Mouse (Mus musculus) liver, embryonic 14.5 days (tissue): Measurements from ENCODE around the gene Anks1b. TPM values are rescaled to one million over a fixed set of nuclear protein-coding genes. Genes with fewer than 3 reads are reported as not detected.

Experiments
- ATAC-seq: fragments of 200-750 bp; cut with Nextera tagmentation; 2 replicates; pipeline ENCODE4 v1.8.0; 2017; ENCODE audit warnings: moderate number of reproducible peaks, mild to moderate bottlenecking, moderate library complexity; ENCODE audit not compliant: insufficient read depth
- DNase-seq, 3 experiments: peaks; one replicate each; pipeline ENCODE4 v3.0.0-alpha.2; 2012 to 2013; ENCODE audit warnings: low read depth in 3 of 3, low spot score in 3 of 3
- H3K27ac ChIP-seq: fragments of 300-500 bp; sonication (generic); 2 replicates; pipeline ENCODE4 v1.5.1; 2014; ENCODE audit warnings: moderate library complexity, mild to moderate bottlenecking, control low read depth, inconsistent platforms
- H3K27me3 ChIP-seq: fragments of 300-500 bp; sonication (generic); 2 replicates; pipeline ENCODE4 v1.6.1; 2014; ENCODE audit warnings: mild to moderate bottlenecking, low read length, moderate library complexity; ENCODE audit not compliant: control insufficient read depth, insufficient read depth
- H3K36me3 ChIP-seq: fragments of 300-500 bp; sonication (generic); replicated peaks from 2 replicates; pipeline ENCODE4 v1.6.1; 2014; ENCODE audit warnings: low read depth; ENCODE audit not compliant: control insufficient read depth, insufficient read depth
- H3K4me1 ChIP-seq, 2 experiments: fragments of 200-500 bp in 1 of 2; fragments of 300-500 bp in 1 of 2; sonication (generic) in 1 of 2; replicated peaks; 2 replicates each; pipeline ENCODE4 v1.6.1; 2012 to 2014; ENCODE audit warnings: antibody characterized with exemption in 1 of 2, inconsistent platforms in 1 of 2, low read length in 1 of 2; ENCODE audit not compliant: control insufficient read depth in 2 of 2, insufficient read depth in 2 of 2
- H3K4me2 ChIP-seq: fragments of 300-500 bp; sonication (generic); 2 replicates; pipeline ENCODE4 v1.6.1; 2014; ENCODE audit warnings: low read depth, mild to moderate bottlenecking, control low read depth, moderate library complexity
- H3K4me3 ChIP-seq, 2 experiments: fragments of 200-500 bp in 1 of 2; fragments of 300-500 bp in 1 of 2; sonication (generic) in 1 of 2; 2 replicates each; pipeline ENCODE4 v1.5.1; 2012 to 2014; ENCODE audit warnings: low read depth in 2 of 2, low read length in 2 of 2, mild to moderate bottlenecking in 2 of 2, control low read depth in 1 of 2, inconsistent platforms in 1 of 2, moderate library complexity in 1 of 2; ENCODE audit not compliant: insufficient read depth in 1 of 2
- H3K9ac ChIP-seq: fragments of 300-500 bp; sonication (generic); replicated peaks from 2 replicates; pipeline ENCODE4 v1.6.1; 2014; ENCODE audit warnings: mild to moderate bottlenecking, control low read depth, moderate library complexity
- H3K9me3 ChIP-seq: fragments of 300-500 bp; sonication (generic); 2 replicates; pipeline ENCODE4 v1.6.1; 2016; ENCODE audit warnings: low read length, mixed read lengths; ENCODE audit not compliant: control insufficient read depth
- CTCF ChIP-seq: IDR thresholded peaks from 2 replicates; pipeline ENCODE4 v1.5.1; 2016; ENCODE audit warnings: antibody characterized with exemption, low read depth, control low read depth
- EP300 ChIP-seq: IDR thresholded peaks from 2 replicates; pipeline ENCODE4 v1.6.1; 2016; ENCODE audit warnings: antibody characterized with exemption, low read depth
- WGBS: fragments of 180-500 bp; shearing (Covaris S2); extraction: QIAGEN DNeasy Blood & Tissue Kit; methylation state at CpG from one replicate; pipeline ENCODE4 v1.1.7; 2014; ENCODE audit not compliant: insufficient replicate concordance; 5-methylcytosine and 5-hydroxymethylcytosine counted together
- polyA plus RNA-seq, 2 experiments: library from polyadenylated mRNA; depleted of rRNA in 1 of 2; stranded (reverse) in 1 of 2; unstranded in 1 of 2; fragments of >200 nt; fragmentation: Nextera tagmentation in 1 of 2; extraction: Ambion mirVana in 1 of 2; gene quantifications; 2 replicates each; pipeline versions ENCODE4 v1.2.1 to v1.2.3; 2012 to 2014

The Anks1b gene
- polyA plus RNA-seq, 2 experiments: not detected

DNA sequence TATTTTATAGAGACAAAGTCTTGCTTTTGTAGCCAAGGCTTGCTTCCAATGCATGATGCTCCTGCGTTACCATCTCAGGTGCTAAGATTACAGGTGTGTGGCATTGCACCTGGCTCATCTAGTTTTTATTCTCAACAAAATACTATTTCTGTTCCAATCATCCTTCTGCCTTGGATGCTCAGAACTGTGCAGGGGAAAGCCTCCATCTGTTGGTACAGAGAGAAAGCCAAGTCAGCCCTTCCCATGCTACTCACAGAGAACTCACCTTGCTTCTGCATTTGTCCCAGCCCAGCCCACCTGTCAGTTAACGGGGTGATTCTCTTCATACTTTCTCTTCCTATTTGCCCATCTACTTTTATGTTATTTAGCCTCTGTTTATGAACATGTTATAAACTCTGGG is 244.5 kb downstream of the Anks1b start:
- H3K27ac ChIP-seq: no peak overlapping the region
- H3K4me2 ChIP-seq: no peak overlapping the region
- no peaks in the 10 kb centered on the region for H3K9me3 ChIP-seq
- no peaks in the 10 kb centered on the region for H3K27me3 ChIP-seq
- no peaks in the 10 kb centered on the region for H3K36me3 ChIP-seq
- no peak overlapping the region for H3K9ac ChIP-seq
- DNase-seq (no peak), ATAC-seq (no peak)
- H3K4me1 ChIP-seq: no peaks in the 10 kb centered on the region
- TF ChIP-seq EP300 (no peak), CTCF (no peak)
- no peak overlapping the region for H3K4me3 ChIP-seq
- WGBS: 53% methylated on average over 2 of the region's 2 CpGs

DNA sequence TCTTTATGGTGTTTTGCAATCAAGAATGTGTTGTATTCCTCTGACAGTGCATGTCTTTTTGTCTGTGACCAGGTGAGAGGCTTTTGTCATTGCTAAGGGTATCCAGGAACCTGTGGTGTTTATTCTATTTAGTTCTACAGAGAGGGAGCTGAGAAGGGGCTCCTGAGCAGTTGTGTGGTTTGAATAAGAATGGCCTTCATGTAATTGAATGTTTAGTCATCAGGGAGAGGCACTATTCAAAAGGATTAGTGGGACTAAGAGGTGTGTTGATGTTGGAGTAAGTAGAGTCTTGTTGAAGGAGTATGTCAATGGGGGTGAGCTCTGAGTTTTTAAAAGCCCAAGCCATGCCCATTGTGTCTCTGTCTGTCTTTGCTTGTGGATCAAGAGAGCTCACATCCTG is 264.2 kb downstream of the Anks1b start:
- no peaks in the 10 kb centered on the region for H3K4me1 ChIP-seq
- no peak overlapping the region for H3K9ac ChIP-seq
- H3K4me3 ChIP-seq: no peak overlapping the region
- no peaks in the 10 kb centered on the region for H3K27me3 ChIP-seq
- H3K9me3 ChIP-seq: no peaks in the 10 kb centered on the region
- TF ChIP-seq EP300 (no peak), CTCF (no peak)
- no peaks in the 10 kb centered on the region for H3K36me3 ChIP-seq
- DNase-seq: no peak
- H3K27ac ChIP-seq: no peak overlapping the region
- no peak for ATAC-seq
- H3K4me2 ChIP-seq: no peak overlapping the region

DNA sequence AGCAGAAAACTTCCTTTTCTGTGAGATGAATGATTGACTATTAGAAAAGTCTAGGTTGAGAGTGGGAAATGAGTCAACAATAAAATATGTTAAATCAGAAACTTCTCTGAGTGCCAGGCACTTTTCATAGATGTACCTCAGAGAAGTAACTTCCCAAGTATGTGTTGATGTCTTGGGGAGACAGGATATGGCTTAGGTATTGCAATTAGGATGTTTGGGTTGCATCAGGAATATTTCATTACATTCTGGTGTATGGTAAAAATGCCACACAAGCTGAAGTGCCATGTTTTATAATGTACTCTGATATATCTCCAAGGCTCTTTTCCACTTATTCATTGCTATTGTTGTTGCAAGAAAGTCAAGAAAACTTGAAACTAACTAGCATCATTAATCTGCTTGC is 267.6 kb downstream of the Anks1b start:
- no peak for TF ChIP-seq EP300
- no peak for TF ChIP-seq CTCF
- Histone ChIP-seq H3K4me2 (no peak overlapping the region), H3K9ac (no peak overlapping the region), H3K4me3 (no peak overlapping the region), H3K36me3 (no peaks in the 10 kb centered on the region), H3K27me3 (no peaks in the 10 kb centered on the region), H3K9me3 (no peaks in the 10 kb centered on the region), H3K27ac (no peak overlapping the region), H3K4me1 (no peaks in the 10 kb centered on the region)
- ATAC-seq: no peak
- DNase-seq: no peak

DNA sequence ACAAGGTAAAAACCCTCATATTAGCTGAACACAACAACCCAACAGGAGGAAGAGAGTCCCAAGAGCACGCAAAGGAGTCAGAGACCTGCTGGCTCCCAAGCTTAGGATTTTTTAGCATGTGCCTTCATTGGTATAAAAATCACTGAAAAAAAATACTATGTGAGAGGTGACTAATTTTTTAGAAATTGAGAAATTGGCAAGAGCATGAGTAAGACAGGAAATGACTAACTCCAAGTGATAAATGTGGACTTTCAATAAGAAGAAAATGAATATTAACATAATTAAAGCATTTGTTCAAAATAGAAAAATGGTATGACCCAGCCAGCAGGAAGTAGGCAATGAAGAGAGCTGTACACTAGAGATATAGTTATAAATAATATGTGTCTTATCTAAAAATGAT is 271.1 kb downstream of the Anks1b start:
- Histone ChIP-seq H3K27ac (no peak overlapping the region), H3K4me1 (no peaks in the 10 kb centered on the region), H3K9me3 (no peaks in the 10 kb centered on the region), H3K36me3 (no peaks in the 10 kb centered on the region), H3K9ac (no peak overlapping the region), H3K4me2 (no peak overlapping the region), H3K27me3 (no peaks in the 10 kb centered on the region), H3K4me3 (no peak overlapping the region)
- 63% methylated on average over 1 of the region's 1 CpGs for WGBS
- no peak for DNase-seq
- ATAC-seq: no peak
- no peak for TF ChIP-seq CTCF
- TF ChIP-seq EP300: no peak

DNA sequence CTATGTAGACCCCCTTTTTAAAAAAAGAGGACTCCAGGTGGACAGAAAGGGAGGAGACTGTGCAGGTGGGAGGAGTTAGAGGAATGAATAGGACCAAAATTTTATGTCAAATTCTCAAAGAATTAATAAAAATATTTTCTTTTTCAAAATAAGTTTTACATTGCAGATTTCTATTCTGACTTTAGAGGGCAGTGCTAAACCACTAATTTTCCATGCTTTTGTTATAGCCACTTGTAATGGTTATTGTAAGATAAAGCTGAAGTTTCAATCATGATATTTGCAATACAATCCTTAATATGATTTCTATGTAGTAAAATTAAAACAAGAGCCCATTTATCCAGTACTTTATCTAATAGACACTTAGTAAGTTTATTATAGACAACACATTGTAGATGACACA is 278.2 kb downstream of the Anks1b start:
- Histone ChIP-seq H3K9me3 (no peaks in the 10 kb centered on the region), H3K4me3 (no peak overlapping the region), H3K9ac (no peak overlapping the region), H3K27ac (no peak overlapping the region), H3K36me3 (no peaks in the 10 kb centered on the region), H3K4me2 (no peak overlapping the region), H3K27me3 (no peaks in the 10 kb centered on the region), H3K4me1 (no peaks in the 10 kb centered on the region)
- DNase-seq: no peak
- TF ChIP-seq EP300 (no peak), CTCF (no peak)
- ATAC-seq: no peak

DNA sequence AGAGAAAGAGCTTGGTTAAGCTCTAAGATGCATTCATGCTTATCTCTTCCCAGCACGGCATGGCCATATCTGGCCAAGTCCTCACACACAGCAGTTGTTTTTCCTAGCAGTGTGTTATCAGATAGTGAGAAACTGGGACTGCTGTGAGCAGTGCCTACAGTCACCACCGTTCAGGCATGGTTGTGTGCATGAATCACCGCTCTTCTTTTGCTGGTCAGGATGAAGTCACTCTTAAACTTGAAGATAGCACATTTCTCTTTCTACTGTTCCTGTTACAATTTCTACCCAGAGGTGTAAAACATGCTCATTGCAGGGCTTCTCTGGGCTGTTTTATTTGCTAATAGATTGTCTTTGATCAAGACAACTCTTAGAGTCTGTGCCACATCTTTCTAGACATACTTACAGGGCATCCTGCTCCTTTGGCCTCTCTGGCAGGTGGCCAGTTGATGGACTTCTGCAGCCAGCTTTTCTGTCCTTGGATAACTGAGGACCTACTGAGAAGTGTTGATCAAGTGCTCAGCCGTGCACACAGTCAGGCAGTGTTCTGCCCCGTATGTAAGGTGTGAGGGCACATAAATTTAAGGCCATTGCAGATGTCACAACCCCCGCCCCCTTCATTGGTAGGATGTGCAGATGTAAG is 296.8 kb downstream of the Anks1b start:
- Histone ChIP-seq H3K36me3 (no peaks in the 10 kb centered on the region), H3K27ac (no peak overlapping the region), H3K4me1 (no peaks in the 10 kb centered on the region), H3K9ac (no peak overlapping the region), H3K4me3 (no peak overlapping the region), H3K9me3 (no peaks in the 10 kb centered on the region), H3K4me2 (no peak overlapping the region), H3K27me3 (no peaks in the 10 kb centered on the region)
- TF ChIP-seq CTCF (no peak), EP300 (no peak)
- no peak for ATAC-seq
- no peak for DNase-seq
- WGBS: 50% methylated on average over 6 of the region's 6 CpGs
